Mouse (Mus musculus) kidney, adult 2 months (tissue): ENCODE data around the gene Mbtd1.

ENCODE experiments used
- CTCF ChIP-seq: fragments of 200-500 bp; conservative IDR thresholded peaks from 2 replicates; pipeline ENCODE4 v1.5.1; 2011; ENCODE audit warnings: low read depth, mild to moderate bottlenecking, control low read depth, low read length, moderate library complexity, mixed read lengths; ENCODE audit not compliant: insufficient read depth, insufficient read length
- POLR2A ChIP-seq: fragments of 200-500 bp; IDR thresholded peaks from one replicate; pipeline ENCODE4 v1.6.1; 2011; ENCODE audit warnings: low read depth, low read length, control low read depth

DNA sequence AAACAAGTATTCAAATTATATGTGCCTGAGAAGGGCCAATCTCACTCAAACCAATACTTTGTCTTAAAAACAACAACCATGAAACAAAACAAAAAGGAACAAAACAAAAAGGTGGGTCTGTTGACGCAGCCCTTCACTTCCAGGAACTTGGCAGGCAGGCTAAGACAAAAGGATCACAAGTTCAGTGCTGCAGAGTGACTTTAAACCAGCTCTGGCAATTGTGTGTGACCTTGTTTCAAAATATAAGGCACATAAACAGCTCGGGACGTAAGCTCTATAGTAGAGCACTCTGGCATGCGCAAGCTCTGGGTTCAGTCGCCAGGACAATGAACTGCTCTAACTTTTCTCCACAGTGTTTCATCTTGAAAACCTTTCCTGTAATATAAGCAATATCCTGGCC lies 87.3 kb downstream of the Mbtd1 start:
- TF ChIP-seq CTCF = no peak
- TF ChIP-seq POLR2A = no peak
